Mouse (Mus musculus): ENCODE measurements around the gene Olfr1167. TPM values are rescaled to one million over a fixed set of nuclear protein-coding genes. Genes with fewer than 3 reads are reported as not detected.

Olfr1167 gene
- polyA plus RNA-seq (2014; fragmentation: Illumina TruSeq; extraction: RNeasy Lipid Tissue Mini Kit (QIAGEN cat#74804); ENCODE audit: insufficient read depth, low read depth, low replicate concordance), result not detected

DNA sequence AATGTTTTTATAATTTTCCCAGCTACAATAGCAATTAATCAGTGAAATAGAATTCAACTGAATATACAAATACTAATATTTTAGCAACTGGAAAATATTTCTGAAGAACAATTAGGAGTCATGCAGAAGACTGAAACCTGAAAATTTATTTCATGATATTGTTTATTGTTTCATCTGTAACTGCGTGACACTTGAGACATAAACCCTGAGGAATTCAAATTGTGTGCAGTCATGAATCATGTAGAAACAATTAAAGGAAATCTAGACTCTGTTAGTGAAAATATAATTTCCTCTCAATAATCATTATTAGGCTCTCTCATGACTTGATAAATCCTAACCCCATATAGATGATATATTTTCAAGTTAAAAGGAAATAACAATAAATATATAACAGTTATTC is at the start of gene Olfr1167:
TSS of gene Olfr1167 (minus strand) at position 101 of the 400 bp plus-strand sequence.

DNA sequence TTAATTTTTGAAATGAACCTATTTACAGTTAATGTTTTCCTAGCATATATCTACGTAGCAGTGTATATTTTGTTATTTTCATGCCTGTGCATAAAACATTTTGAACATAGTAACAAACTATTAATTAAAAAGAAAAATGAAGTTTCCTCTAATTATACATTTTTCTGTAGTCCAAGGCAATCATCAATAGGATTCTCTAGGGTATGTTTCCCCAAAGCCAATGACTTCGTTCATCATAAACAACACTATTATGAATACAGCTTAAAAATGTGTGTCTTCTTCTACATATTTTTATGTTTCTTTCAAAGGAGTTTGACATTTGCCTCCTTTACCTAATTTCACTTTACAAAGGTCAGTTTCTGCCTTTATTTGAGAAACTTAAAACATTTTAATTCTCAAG is 26.6 kb upstream of the Olfr1167 start, which contains the start of gene Olfr1168:
TSS of gene Olfr1168 (plus strand) at position 301 of the 400 bp plus-strand sequence.

DNA sequence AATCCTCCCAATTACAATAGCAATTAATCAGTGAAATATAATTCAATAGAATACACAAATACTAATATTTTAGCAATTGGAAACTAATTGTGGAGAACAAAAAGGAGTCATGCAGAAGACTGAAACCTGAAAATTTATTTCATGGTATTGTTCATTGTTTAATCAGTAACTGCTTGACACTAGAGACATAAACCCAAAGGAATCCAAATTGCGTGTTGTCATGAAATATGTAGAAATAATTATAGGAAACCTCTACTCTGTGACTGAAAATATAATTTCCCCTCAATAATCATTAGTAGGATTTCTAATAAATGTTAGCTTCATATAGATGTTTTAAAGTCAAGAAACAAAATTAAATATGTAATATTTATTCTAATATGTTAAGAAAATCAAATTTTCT is 26.8 kb downstream of the Olfr1167 start, which contains the start of gene Olfr1166:
TSS of gene Olfr1166 (minus strand) at position 101 of the 400 bp plus-strand sequence.

Other genes starting within 250 kb of the Olfr1167 start
- not detected for gene Olfr1155, start 210.1 kb downstream of the Olfr1167 start, polyA plus RNA-seq (2014; fragmentation: Illumina TruSeq; extraction: RNeasy Lipid Tissue Mini Kit (QIAGEN cat#74804); ENCODE audit: insufficient read depth, low read depth, low replicate concordance)
- gene Olfr1156, start 202.1 kb downstream of the Olfr1167 start, polyA plus RNA-seq (2014; fragmentation: Illumina TruSeq; extraction: RNeasy Lipid Tissue Mini Kit (QIAGEN cat#74804); ENCODE audit: insufficient read depth, low read depth, low replicate concordance), result not detected
- gene Olfr1157, start 186.9 kb downstream of the Olfr1167 start, polyA plus RNA-seq (2014; fragmentation: Illumina TruSeq; extraction: RNeasy Lipid Tissue Mini Kit (QIAGEN cat#74804); ENCODE audit: insufficient read depth, low read depth, low replicate concordance), result not detected
- not detected for gene Olfr74, start 180.5 kb downstream of the Olfr1167 start, polyA plus RNA-seq (2014; fragmentation: Illumina TruSeq; extraction: RNeasy Lipid Tissue Mini Kit (QIAGEN cat#74804); ENCODE audit: insufficient read depth, low read depth, low replicate concordance)
- not detected for gene Olfr1158, start 165.1 kb downstream of the Olfr1167 start, polyA plus RNA-seq (2014; fragmentation: Illumina TruSeq; extraction: RNeasy Lipid Tissue Mini Kit (QIAGEN cat#74804); ENCODE audit: insufficient read depth, low read depth, low replicate concordance)
- gene Olfr1160, start 146.9 kb downstream of the Olfr1167 start, polyA plus RNA-seq (2014; fragmentation: Illumina TruSeq; extraction: RNeasy Lipid Tissue Mini Kit (QIAGEN cat#74804); ENCODE audit: insufficient read depth, low read depth, low replicate concordance), result not detected
- gene Olfr1161, start 132.4 kb downstream of the Olfr1167 start, polyA plus RNA-seq (2014; fragmentation: Illumina TruSeq; extraction: RNeasy Lipid Tissue Mini Kit (QIAGEN cat#74804); ENCODE audit: insufficient read depth, low read depth, low replicate concordance), result not detected
- not detected for gene Olfr73, start 117.5 kb downstream of the Olfr1167 start, polyA plus RNA-seq (2014; fragmentation: Illumina TruSeq; extraction: RNeasy Lipid Tissue Mini Kit (QIAGEN cat#74804); ENCODE audit: insufficient read depth, low read depth, low replicate concordance)
- gene Olfr1162, start 104.1 kb downstream of the Olfr1167 start, polyA plus RNA-seq (2014; fragmentation: Illumina TruSeq; extraction: RNeasy Lipid Tissue Mini Kit (QIAGEN cat#74804); ENCODE audit: insufficient read depth, low read depth, low replicate concordance), result not detected
- not detected for gene Olfr1163, start 83.4 kb downstream of the Olfr1167 start, polyA plus RNA-seq (2014; fragmentation: Illumina TruSeq; extraction: RNeasy Lipid Tissue Mini Kit (QIAGEN cat#74804); ENCODE audit: insufficient read depth, low read depth, low replicate concordance)
- gene Olfr1164, start 61.2 kb downstream of the Olfr1167 start, polyA plus RNA-seq (2014; fragmentation: Illumina TruSeq; extraction: RNeasy Lipid Tissue Mini Kit (QIAGEN cat#74804); ENCODE audit: insufficient read depth, low read depth, low replicate concordance), result not detected
- not detected for gene Olfr1166, start 26.9 kb downstream of the Olfr1167 start, polyA plus RNA-seq (2014; fragmentation: Illumina TruSeq; extraction: RNeasy Lipid Tissue Mini Kit (QIAGEN cat#74804); ENCODE audit: insufficient read depth, low read depth, low replicate concordance)
- gene Olfr1168, start 26.7 kb upstream of the Olfr1167 start, polyA plus RNA-seq (2014; fragmentation: Illumina TruSeq; extraction: RNeasy Lipid Tissue Mini Kit (QIAGEN cat#74804); ENCODE audit: insufficient read depth, low read depth, low replicate concordance), result not detected
- gene Olfr1170, start 73.1 kb upstream of the Olfr1167 start, polyA plus RNA-seq (2014; fragmentation: Illumina TruSeq; extraction: RNeasy Lipid Tissue Mini Kit (QIAGEN cat#74804); ENCODE audit: insufficient read depth, low read depth, low replicate concordance), result not detected
- gene Olfr1173, start 124.7 kb upstream of the Olfr1167 start, polyA plus RNA-seq (2014; fragmentation: Illumina TruSeq; extraction: RNeasy Lipid Tissue Mini Kit (QIAGEN cat#74804); ENCODE audit: insufficient read depth, low read depth, low replicate concordance), result not detected
- gene Olfr1174-ps, start 159.9 kb upstream of the Olfr1167 start, polyA plus RNA-seq (2014; fragmentation: Illumina TruSeq; extraction: RNeasy Lipid Tissue Mini Kit (QIAGEN cat#74804); ENCODE audit: insufficient read depth, low read depth, low replicate concordance), result not detected
- not detected for gene Olfr1175-ps, start 172.0 kb upstream of the Olfr1167 start, polyA plus RNA-seq (2014; fragmentation: Illumina TruSeq; extraction: RNeasy Lipid Tissue Mini Kit (QIAGEN cat#74804); ENCODE audit: insufficient read depth, low read depth, low replicate concordance)
- gene Olfr1176, start 181.5 kb upstream of the Olfr1167 start, polyA plus RNA-seq (2014; fragmentation: Illumina TruSeq; extraction: RNeasy Lipid Tissue Mini Kit (QIAGEN cat#74804); ENCODE audit: insufficient read depth, low read depth, low replicate concordance), result not detected
- gene Olfr1177-ps, start 191.3 kb upstream of the Olfr1167 start, polyA plus RNA-seq (2014; fragmentation: Illumina TruSeq; extraction: RNeasy Lipid Tissue Mini Kit (QIAGEN cat#74804); ENCODE audit: insufficient read depth, low read depth, low replicate concordance), result not detected
- gene Olfr1178, start 231.9 kb upstream of the Olfr1167 start, polyA plus RNA-seq (2014; fragmentation: Illumina TruSeq; extraction: RNeasy Lipid Tissue Mini Kit (QIAGEN cat#74804); ENCODE audit: insufficient read depth, low read depth, low replicate concordance), result not detected

Measured in lung, adult 10 weeks (tissue).